Mouse (Mus musculus) kidney, postnatal 0 days (tissue): Measurements from ENCODE around the gene Narfl. TPM values are rescaled to one million over a fixed set of nuclear protein-coding genes. Genes with fewer than 3 reads are reported as not detected.

Experiments used
- ATAC-seq: fragments of 200-750 bp; cut with Nextera tagmentation; replicated peaks from 2 replicates; pipeline ENCODE4 v1.8.0; 2017; ENCODE audit warnings: low read depth, moderate number of reproducible peaks, moderate TSS enrichment, moderate library complexity; ENCODE audit not compliant: low FRiP score
- DNase-seq: peaks from one replicate; pipeline ENCODE4 v3.0.0-alpha.2; 2016; ENCODE audit warnings: low spot score
- H3K27ac ChIP-seq: fragments of 300-500 bp; sonication (generic); 2 replicates; pipeline ENCODE4 v1.5.1; 2014; ENCODE audit warnings: mild to moderate bottlenecking
- H3K27me3 ChIP-seq: fragments of 300-500 bp; sonication (generic); 2 replicates; pipeline ENCODE4 v1.6.1; 2014; ENCODE audit warnings: low read length, mixed read lengths; ENCODE audit not compliant: insufficient read depth
- H3K36me3 ChIP-seq: fragments of 300-500 bp; sonication (generic); 2 replicates; pipeline ENCODE4 v1.6.1; 2014; ENCODE audit warnings: low read length, mixed read lengths; ENCODE audit not compliant: insufficient read depth
- H3K4me1 ChIP-seq: fragments of 300-500 bp; sonication (generic); replicated peaks from 2 replicates; pipeline ENCODE4 v1.6.1; 2014; ENCODE audit warnings: antibody characterized with exemption, low read length, mixed read lengths; ENCODE audit not compliant: insufficient read depth
- H3K4me2 ChIP-seq: fragments of 300-500 bp; sonication (generic); 2 replicates; pipeline ENCODE4 v1.6.1; 2014; ENCODE audit warnings: mild to moderate bottlenecking, low read length, moderate library complexity, mixed read lengths
- H3K4me3 ChIP-seq: fragments of 300-500 bp; sonication (generic); replicated peaks from 2 replicates; pipeline ENCODE4 v1.5.1; 2014; ENCODE audit warnings: low read depth, low read length
- H3K9ac ChIP-seq: fragments of 300-500 bp; sonication (generic); 2 replicates; pipeline ENCODE4 v1.6.1; 2014; ENCODE audit warnings: low read depth, low read length
- H3K9me3 ChIP-seq: fragments of 300-500 bp; sonication (generic); replicated peaks from 2 replicates; pipeline ENCODE4 v1.6.1; 2016; ENCODE audit warnings: low read length, inconsistent platforms, mixed read lengths
- CTCF ChIP-seq: IDR thresholded peaks from 2 replicates; pipeline ENCODE4 v1.5.1; 2016; ENCODE audit warnings: antibody characterized with exemption, low read depth, mild to moderate bottlenecking, moderate library complexity
- WGBS: fragments of 180-500 bp; shearing (Covaris S2); extraction: QIAGEN DNeasy Blood & Tissue Kit; methylation state at CpG from one replicate; pipeline ENCODE4 v1.1.7; 2014; 5-methylcytosine and 5-hydroxymethylcytosine counted together
- polyA plus RNA-seq: library from polyadenylated mRNA; unstranded; fragments of >200 nt; fragmentation: Nextera tagmentation; extraction: Ambion mirVana; gene quantifications from 2 replicates; pipeline ENCODE4 v1.2.1, GENCODE M21; 2015

Narfl gene
- polyA plus RNA-seq, 1 experiment from 2014 or later, result 34.5 TPM

DNA sequence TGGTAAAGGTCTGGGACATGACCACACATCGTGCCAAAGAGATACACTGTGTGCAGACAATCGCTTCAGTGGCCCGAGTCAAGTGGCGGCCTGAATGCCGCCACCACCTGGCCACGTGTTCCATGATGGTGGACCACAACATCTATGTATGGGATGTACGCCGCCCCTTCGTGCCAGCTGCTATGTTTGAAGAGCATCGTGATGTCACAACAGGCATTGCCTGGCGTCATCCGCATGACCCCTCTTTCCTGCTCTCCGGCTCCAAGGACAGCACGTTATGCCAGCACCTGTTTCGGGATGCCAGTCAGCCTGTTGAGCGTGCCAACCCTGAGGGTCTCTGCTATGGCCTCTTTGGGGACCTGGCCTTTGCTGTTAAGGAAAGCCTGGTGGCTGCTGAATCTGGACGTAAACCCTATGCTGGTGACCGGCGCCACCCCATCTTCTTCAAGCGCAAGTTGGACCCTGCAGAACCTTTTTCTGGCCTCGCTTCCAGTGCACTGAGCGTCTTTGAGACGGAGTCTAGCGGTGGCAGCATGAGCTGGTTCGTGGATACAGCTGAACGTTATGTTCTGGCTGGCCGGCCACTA lies 52.5 kb downstream of the Narfl start:
- no peak for DNase-seq
- H3K4me2 ChIP-seq, result no peak overlapping the region
- 93% methylated on average over 27 of the region's 27 CpGs for WGBS
- H3K4me1 ChIP-seq, result peaks cover 27% of the 10 kb centered on the region
- no peak for ATAC-seq
- H3K27ac ChIP-seq, result no peak overlapping the region
- no peaks in the 10 kb centered on the region for H3K27me3 ChIP-seq
- no peaks in the 10 kb centered on the region for H3K9me3 ChIP-seq
- no peak for TF ChIP-seq CTCF
- H3K9ac ChIP-seq, result no peak overlapping the region
- peaks cover 30% of the 10 kb centered on the region for H3K36me3 ChIP-seq
- no peak overlapping the region for H3K4me3 ChIP-seq

DNA sequence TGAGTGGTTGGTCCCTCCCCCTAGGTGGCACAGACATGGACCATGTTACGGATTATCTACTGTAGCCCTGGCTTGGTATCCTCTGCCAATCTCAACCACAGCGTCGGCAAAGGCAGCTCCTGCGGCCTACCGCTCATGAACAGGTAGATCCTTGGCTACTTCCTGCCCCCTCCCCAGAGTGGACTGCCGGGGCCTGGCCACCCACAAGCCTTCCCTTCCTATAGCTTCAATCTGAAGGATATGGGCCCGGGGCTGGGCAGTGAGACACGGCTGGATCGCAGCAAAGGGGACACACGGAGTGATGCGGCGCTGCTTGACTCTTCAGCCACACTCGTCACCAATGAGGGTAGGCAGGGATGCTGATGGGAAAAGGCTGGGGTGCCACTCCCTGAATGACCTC lies 53.4 kb downstream of the Narfl start:
- H3K4me2 ChIP-seq, result no peak overlapping the region
- no peaks in the 10 kb centered on the region for H3K27me3 ChIP-seq
- no peak for TF ChIP-seq CTCF
- peaks cover 36% of the 10 kb centered on the region for H3K4me1 ChIP-seq
- H3K9me3 ChIP-seq, result no peaks in the 10 kb centered on the region
- 96% methylated on average over 13 of the region's 13 CpGs for whole genome bisulfite sequencing
- ATAC-seq, result no peak
- no peak for DNase-seq
- H3K9ac ChIP-seq, result no peak overlapping the region
- no peak overlapping the region for H3K27ac ChIP-seq
- H3K36me3 ChIP-seq, result peaks cover 34% of the 10 kb centered on the region
- no peak overlapping the region for H3K4me3 ChIP-seq

DNA sequence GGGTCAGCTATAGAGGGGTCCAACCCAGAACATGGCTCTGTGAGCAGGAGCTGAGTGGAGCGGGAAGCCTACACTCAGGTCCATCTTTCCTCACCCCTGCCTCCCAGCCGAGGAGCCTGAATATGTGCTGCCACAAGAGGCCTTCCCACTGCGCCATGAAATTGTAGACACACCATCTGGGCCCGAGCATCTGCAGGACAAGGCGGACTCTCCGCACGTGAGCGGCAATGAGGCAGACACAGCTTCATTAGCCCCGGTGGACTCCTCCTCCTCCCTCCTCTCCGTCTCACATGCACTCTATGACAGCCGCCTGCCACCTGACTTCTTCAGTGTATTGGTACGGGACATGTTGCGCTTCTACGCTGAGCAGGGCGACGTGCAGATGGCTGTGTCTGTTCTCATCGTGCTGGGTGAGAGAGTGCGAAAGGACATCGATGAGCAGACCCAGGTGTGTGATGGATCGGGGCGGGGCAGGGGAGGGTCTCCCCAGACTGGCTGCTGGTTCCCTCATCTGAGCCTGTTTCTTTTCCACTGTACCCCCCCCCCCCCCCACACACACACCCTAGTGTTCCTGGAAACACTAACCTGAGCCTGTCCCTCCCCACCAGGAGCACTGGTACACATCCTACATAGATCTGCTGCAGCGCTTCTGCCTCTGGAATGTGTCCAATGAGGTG lies 54.1 kb downstream of the Narfl start:
- no peak overlapping the region for H3K27ac ChIP-seq
- peaks cover 37% of the 10 kb centered on the region for H3K4me1 ChIP-seq

DNA sequence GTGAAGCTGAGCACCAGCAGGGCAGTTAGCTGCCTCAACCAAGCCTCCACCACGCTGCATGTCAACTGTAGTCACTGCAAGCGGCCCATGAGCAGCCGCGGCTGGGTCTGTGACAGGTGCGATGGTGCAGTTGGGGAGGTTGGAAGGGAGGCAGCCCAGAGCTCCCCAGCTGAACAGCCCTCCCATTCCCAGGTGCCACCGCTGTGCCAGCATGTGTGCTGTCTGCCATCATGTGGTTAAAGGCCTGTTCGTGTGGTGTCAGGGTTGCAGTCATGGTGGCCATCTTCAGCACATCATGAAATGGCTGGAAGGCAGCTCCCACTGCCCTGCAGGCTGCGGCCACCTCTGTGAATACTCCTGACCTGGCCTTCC lies 54.6 kb downstream of the Narfl start:
- ATAC-seq, result no peak

More for the DNA sequence above, 54.1 kb downstream of the Narfl start:
- H3K27me3 ChIP-seq, result no peaks in the 10 kb centered on the region
- peak overlapping the region; percentile 66; the same call in 1 of the 2 replicates for H3K4me2 ChIP-seq
- no peak overlapping the region for H3K9ac ChIP-seq
- DNase-seq, result no peak
- H3K36me3 ChIP-seq, result peaks cover 34% of the 10 kb centered on the region
- TF ChIP-seq CTCF, result no peak
- no peak for ATAC-seq
- 88% methylated on average over 22 of the region's 22 CpGs for WGBS
- H3K4me3 ChIP-seq, result no peak overlapping the region
- no peaks in the 10 kb centered on the region for H3K9me3 ChIP-seq

DNA sequence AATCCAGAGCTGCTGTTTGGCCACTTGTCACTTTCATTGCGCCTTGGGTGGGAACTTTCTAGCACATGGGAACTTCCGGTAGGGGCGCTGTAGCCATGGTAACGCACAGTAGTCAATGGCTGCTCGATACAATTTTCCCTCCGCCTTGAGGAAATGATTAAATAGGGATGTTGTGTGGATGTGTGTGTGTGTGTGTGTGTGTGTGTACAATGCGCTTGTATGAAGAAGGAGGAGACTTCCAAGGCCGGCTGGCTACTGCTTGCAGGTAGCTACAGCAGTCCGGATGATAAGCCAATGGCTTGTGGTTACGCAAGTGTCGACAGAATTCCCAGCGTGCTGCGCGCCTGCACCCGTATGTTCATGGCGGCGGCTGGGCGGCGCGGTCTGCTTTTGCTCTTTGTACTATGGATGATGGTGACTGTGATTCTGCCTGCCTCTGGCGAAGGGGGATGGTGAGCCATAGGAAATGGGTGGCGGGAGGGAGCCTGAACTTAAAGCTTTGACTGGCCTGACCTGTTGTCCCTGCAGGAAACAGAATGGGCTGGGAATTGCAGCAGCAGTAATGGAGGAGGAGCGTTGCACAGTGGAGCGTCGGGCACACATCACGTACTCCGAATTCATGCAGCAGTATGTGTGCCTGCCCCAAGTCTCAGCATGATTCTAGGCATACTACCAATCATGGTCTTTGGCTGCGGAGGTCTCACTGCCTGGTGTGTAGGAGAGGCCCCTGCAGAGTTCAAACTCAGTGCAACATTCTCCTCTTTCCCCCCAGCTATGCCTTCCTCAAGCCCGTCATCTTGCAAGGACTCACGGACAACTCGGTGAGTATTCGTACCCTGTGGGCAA lies 55.4 kb downstream of the Narfl start, which contains the start of gene Jmjd8:
TSS of gene Jmjd8 (plus strand) at position 156 of the 846 bp plus-strand sequence.
- under 1% methylated on average over 32 of the region's 32 CpGs for WGBS
- H3K9me3 ChIP-seq, result no peaks in the 10 kb centered on the region
- ATAC-seq (peak; percentile 16), DNase-seq (peak; percentile 90)
- peak within 1 kb of the TSS; percentile 60 for H3K9ac ChIP-seq
- H3K4me3 ChIP-seq, result peak within 1 kb of the TSS; percentile 34
- H3K27me3 ChIP-seq, result no peaks in the 10 kb centered on the region
- H3K4me2 ChIP-seq, result peak within 1 kb of the TSS; percentile 66
- H3K4me1 ChIP-seq, result peaks cover 36% of the 10 kb centered on the region
- H3K36me3 ChIP-seq, result peaks cover 34% of the 10 kb centered on the region
- TF ChIP-seq CTCF, result peak; percentile 57
- H3K27ac ChIP-seq, result peak within 1 kb of the TSS; percentile 88

More for the DNA sequence above, 54.6 kb downstream of the Narfl start:
- Histone ChIP-seq H3K36me3 (peaks cover 34% of the 10 kb centered on the region), H3K4me2 (peak overlapping the region; percentile 66), H3K4me1 (peaks cover 37% of the 10 kb centered on the region), H3K27ac (peak overlapping the region; percentile 88; the same call in 1 of the 2 replicates), H3K27me3 (no peaks in the 10 kb centered on the region), H3K9ac (no peak overlapping the region; the same call in 1 of the 2 replicates), H3K4me3 (peak overlapping the region; percentile 34; the same call in 1 of the 2 replicates), H3K9me3 (no peaks in the 10 kb centered on the region)
- WGBS, result 87% methylated on average over 8 of the region's 8 CpGs
- DNase-seq, result no peak
- no peak for TF ChIP-seq CTCF

DNA sequence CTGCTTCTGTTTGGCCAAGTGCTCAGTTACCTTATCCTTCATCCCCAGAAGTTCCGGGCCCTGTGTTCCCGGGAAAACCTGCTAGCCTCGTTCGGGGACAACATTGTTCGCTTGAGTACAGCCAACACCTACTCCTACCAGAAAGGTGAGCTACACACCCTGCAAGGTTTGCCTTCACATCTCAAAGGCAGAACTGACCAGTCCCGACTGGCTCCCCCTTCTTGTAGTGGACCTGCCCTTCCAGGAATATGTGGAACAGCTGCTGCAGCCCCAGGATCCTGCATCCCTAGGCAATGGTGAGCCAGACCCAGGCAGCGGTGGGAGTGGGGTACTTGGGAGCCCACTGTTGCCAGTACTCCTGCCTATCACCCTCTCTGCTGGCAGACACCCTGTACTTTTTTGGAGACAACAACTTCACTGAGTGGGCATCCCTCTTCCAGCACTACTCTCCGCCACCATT lies 56.0 kb downstream of the Narfl start:
- no peak for ATAC-seq
- TF ChIP-seq CTCF, result no peak
- no peaks in the 10 kb centered on the region for H3K27me3 ChIP-seq
- H3K36me3 ChIP-seq, result peaks cover 35% of the 10 kb centered on the region
- peaks cover 36% of the 10 kb centered on the region for H3K4me1 ChIP-seq
- H3K27ac ChIP-seq, result peak overlapping the region; percentile 88
- WGBS, result 33% methylated on average over 8 of the region's 8 CpGs
- H3K4me3 ChIP-seq, result peak overlapping the region; percentile 34
- H3K9me3 ChIP-seq, result no peaks in the 10 kb centered on the region
- H3K9ac ChIP-seq, result peak overlapping the region; percentile 60
- DNase-seq, result no peak
- H3K4me2 ChIP-seq, result peak overlapping the region; percentile 66
